Mouse (Mus musculus) myocyte (in vitro differentiated cells): ENCODE data around the gene Micall2. TPM values are rescaled to one million over a fixed set of nuclear protein-coding genes. Genes with fewer than 3 reads are reported as not detected.

Experiments used
- H3K27me3 ChIP-seq: one replicate; pipeline ENCODE4 v1.6.1; 2011; ENCODE audit not compliant: control insufficient read depth, insufficient read depth, insufficient read length
- H3K36me3 ChIP-seq: one replicate; pipeline ENCODE4 v1.6.1; 2011; ENCODE audit not compliant: control insufficient read depth, insufficient read depth
- H3K4me2 ChIP-seq: one replicate; pipeline ENCODE4 v1.6.1; 2011; ENCODE audit warnings: low read depth, control low read depth
- H3K4me3 ChIP-seq: one replicate; pipeline ENCODE4 v1.5.1; 2011; ENCODE audit warnings: mild to moderate bottlenecking, control low read depth, moderate library complexity
- H3K79me2 ChIP-seq: one replicate; pipeline ENCODE4 v1.6.1; 2011; ENCODE audit not compliant: control insufficient read depth, insufficient read depth
- H3ac ChIP-seq: one replicate; pipeline ENCODE4 v1.6.1; 2011; ENCODE audit not compliant: control insufficient read depth, insufficient read length
- CEBPB ChIP-seq: IDR thresholded peaks from 2 replicates; pipeline ENCODE4 v1.6.1; 2011; ENCODE audit warnings: mild to moderate bottlenecking, moderate library complexity; ENCODE audit not compliant: poor library complexity, insufficient read depth, severe bottlenecking
- E2F4 ChIP-seq: IDR thresholded peaks from one replicate; pipeline ENCODE4 v1.6.1; 2011; ENCODE audit warnings: mild to moderate bottlenecking, control low read depth, moderate library complexity; ENCODE audit not compliant: insufficient read depth
- MAX ChIP-seq: IDR thresholded peaks from one replicate; pipeline ENCODE4 v1.6.1; 2011; ENCODE audit warnings: low read depth, mild to moderate bottlenecking, control low read depth
- MYOD1 ChIP-seq, 3 experiments: IDR thresholded peaks; one replicate each; pipeline ENCODE4 v1.6.1; 2011; ENCODE audit warnings: control low read depth in 2 of 3, low read depth in 2 of 3, mild to moderate bottlenecking in 2 of 3, moderate library complexity in 1 of 3; ENCODE audit not compliant: insufficient read length in 2 of 3, control insufficient read depth in 1 of 3
- MYOG ChIP-seq, 3 experiments: IDR thresholded peaks; one replicate each; pipeline ENCODE4 v1.6.1; 2011; ENCODE audit warnings: control low read depth in 2 of 3, low read depth in 2 of 3, mild to moderate bottlenecking in 2 of 3; ENCODE audit not compliant: insufficient read length in 2 of 3, control insufficient read depth in 1 of 3, insufficient read depth in 1 of 3
- POLR2A ChIP-seq: IDR thresholded peaks from one replicate; pipeline ENCODE4 v1.6.1; 2011; ENCODE audit warnings: low read depth, mild to moderate bottlenecking, control low read depth, moderate library complexity; ENCODE audit not compliant: insufficient read length
- POLR2AphosphoS2 ChIP-seq: IDR thresholded peaks from one replicate; pipeline ENCODE4 v1.6.1; 2011; ENCODE audit warnings: low read depth, control low read depth; ENCODE audit not compliant: insufficient read length
- REST ChIP-seq: IDR thresholded peaks from one replicate; pipeline ENCODE4 v1.6.1; 2011; ENCODE audit warnings: mild to moderate bottlenecking, control low read depth, moderate library complexity; ENCODE audit not compliant: insufficient read depth, insufficient read length
- SRF ChIP-seq: IDR thresholded peaks from one replicate; pipeline ENCODE4 v1.6.1; 2011; ENCODE audit warnings: low read depth; ENCODE audit not compliant: control insufficient read depth, insufficient read length
- TCF12 ChIP-seq: IDR thresholded peaks from one replicate; pipeline ENCODE4 v1.6.1; 2011; ENCODE audit warnings: mild to moderate bottlenecking, control low read depth; ENCODE audit not compliant: poor library complexity, insufficient read depth, severe bottlenecking
- TCF3 ChIP-seq: IDR thresholded peaks from one replicate; pipeline ENCODE4 v1.6.1; 2011; ENCODE audit warnings: low read depth, control low read depth; ENCODE audit not compliant: insufficient read length
- USF1 ChIP-seq: IDR thresholded peaks from one replicate; pipeline ENCODE4 v1.6.1; 2011; ENCODE audit warnings: low read depth, mild to moderate bottlenecking, control low read depth, moderate library complexity
- polyA plus RNA-seq: library from polyadenylated mRNA; unstranded; fragments of >200 nt; fragmentation: generic; extraction: Trizol; gene quantifications from one replicate; pipeline ENCODE4 v1.2.1, GENCODE M21; 2012; ENCODE audit warnings: missing spikeins

Micall2 gene
- polyA plus RNA-seq, 1 experiment: 6.1 TPM

DNA sequence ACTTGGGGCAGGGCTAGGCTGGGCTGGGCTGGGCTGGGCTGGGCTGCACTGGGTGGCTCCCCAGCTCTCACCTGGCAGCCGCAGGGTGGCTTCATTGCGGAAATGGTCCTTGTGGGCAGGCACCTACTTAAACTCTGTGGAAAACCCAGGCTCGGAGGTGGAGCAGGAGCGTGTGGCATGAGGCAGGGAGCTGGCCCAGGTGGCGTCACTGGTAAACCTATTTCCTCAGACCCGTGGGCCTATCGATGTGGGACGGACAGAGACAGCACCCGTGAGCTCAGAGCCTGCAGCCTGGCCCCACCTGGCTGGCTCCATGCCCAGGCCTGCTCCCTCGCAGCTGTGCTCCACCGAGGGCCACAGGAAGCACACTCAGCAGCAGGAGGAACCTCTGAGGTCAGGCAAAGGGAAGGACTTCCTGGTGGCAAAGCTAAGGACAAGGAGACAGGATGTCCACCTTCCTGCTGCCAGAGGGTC lies 3.5 kb downstream of the Micall2 start:
- TF ChIP-seq MYOG (IDR thresholded peaks at IDR 0.05; ENCODE audit: control insufficient read depth in 1 of 3, insufficient read depth in 1 of 3, insufficient read length in 2 of 3, low read depth in 2 of 3): peak in 2 of 3 experiments; percentile 5 to 10
- TF ChIP-seq MYOD1 (IDR thresholded peaks at IDR 0.05; ENCODE audit: control insufficient read depth in 1 of 3, insufficient read length in 2 of 3, low read depth in 2 of 3): no peak
- TF ChIP-seq POLR2A: no peak
- no peak for TF ChIP-seq SRF
- Histone ChIP-seq H3ac (no peak overlapping the region), H3K4me2 (no peak overlapping the region), H3K27me3 (no peaks in the 10 kb centered on the region), H3K4me3 (no peak overlapping the region), H3K79me2 (peaks cover 55% of the 10 kb centered on the region), H3K36me3 (no peaks in the 10 kb centered on the region)

DNA sequence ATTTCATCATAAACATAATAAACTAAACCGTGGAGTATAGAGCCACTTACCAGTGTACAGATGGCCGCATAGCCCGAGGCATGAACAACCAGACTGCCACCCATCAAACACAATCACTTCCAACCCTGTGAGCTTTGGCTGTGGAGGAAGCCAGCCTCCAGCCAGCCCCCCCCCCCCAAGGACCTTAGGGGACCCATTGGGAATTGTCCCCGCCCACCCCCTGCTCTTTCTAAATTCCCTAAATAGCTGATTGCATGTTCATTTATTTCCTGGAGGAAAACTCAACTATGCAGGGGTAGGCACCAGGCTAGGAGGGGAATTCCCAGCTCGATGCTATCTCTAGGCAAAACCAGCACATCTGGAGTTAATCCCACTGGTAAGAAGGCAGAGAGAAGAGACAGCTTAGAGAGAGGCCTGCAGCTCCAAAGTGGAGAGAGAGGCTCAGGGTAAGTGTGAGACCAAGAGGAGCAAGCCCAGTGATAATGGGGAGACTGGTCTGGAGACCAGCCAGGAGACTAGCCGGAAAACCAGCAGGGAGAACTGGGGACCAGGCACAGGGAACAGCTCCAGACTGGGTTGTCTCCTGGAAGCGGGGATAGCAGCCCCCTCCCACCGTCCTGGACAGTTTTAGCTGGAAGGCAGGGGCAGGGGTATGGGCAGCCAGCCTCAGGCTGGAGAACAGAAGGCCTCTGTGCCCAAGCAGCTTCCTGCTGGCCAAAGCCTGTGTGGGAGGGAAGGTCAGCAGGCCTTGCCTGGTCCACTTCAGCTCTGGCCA lies 5.2 kb downstream of the Micall2 start:
- TF ChIP-seq MYOG (IDR thresholded peaks at IDR 0.05; ENCODE audit: control insufficient read depth in 1 of 3, insufficient read depth in 1 of 3, insufficient read length in 2 of 3, low read depth in 2 of 3): no peak
- no peak for TF ChIP-seq POLR2A
- TF ChIP-seq TCF12: no peak
- TF ChIP-seq MAX: no peak
- no peak for TF ChIP-seq SRF
- TF ChIP-seq MYOD1 (IDR thresholded peaks at IDR 0.05; ENCODE audit: control insufficient read depth in 1 of 3, insufficient read length in 2 of 3, low read depth in 2 of 3): no peak
- TF ChIP-seq POLR2AphosphoS2: no peak
- no peak for TF ChIP-seq REST
- TF ChIP-seq E2F4: no peak
- TF ChIP-seq CEBPB: no peak
- no peak for TF ChIP-seq USF1
- TF ChIP-seq TCF3: no peak
- H3K4me2 ChIP-seq: peak overlapping the region; percentile 52

DNA sequence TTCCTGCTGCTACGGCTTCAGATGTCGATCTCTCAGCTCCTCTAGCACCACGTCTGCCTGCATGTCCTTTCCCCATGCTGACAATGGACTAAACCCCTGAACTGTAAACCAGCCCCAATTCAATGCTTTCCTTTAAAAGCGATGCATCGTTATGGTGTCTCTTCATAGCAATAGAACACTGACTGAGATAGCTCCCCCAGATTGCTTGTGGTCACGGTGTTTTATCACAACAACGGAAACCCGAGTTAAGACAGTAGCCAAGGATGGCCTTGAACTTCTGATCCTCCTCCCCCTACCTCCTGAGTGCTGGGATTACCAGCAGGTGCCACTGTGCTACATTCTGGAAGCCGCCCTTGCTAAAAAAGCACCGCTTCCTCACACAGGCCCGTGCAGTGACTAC lies 8.9 kb downstream of the Micall2 start:
- Histone ChIP-seq H3K27me3 (no peaks in the 10 kb centered on the region), H3K36me3 (no peaks in the 10 kb centered on the region), H3ac (no peak overlapping the region), H3K4me2 (no peak overlapping the region), H3K4me3 (no peak overlapping the region), H3K79me2 (peaks cover 38% of the 10 kb centered on the region)
- no peak for TF ChIP-seq MYOG (IDR thresholded peaks at IDR 0.05; ENCODE audit: control insufficient read depth in 1 of 3, insufficient read depth in 1 of 3, insufficient read length in 2 of 3, low read depth in 2 of 3)

More for the DNA sequence above, 5.2 kb downstream of the Micall2 start:
- Histone ChIP-seq H3K36me3 (no peaks in the 10 kb centered on the region), H3K79me2 (peaks cover 59% of the 10 kb centered on the region), H3K27me3 (no peaks in the 10 kb centered on the region), H3K4me3 (no peak overlapping the region), H3ac (no peak overlapping the region)

DNA sequence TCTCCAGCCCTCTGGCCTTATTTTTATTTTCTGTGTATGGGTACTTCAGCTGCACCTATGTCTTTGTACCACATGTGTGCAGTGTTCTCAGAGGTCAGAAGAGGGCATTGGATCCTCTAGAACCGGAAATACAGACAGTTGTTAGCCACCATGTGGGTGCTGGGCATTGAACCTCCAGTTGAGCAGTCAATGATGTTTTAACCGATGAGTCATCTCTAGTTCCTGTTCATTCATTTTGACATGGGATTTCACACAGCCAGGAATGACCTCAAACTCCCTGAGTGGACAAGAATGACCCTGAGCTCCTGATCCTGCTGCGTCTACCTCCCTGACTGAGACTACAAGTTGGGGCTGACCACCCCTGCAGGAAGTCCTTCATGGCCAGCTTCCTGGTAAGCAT lies 9.9 kb downstream of the Micall2 start:
- Histone ChIP-seq H3K4me3 (no peak overlapping the region), H3K4me2 (no peak overlapping the region), H3K27me3 (no peaks in the 10 kb centered on the region), H3K79me2 (peaks cover 35% of the 10 kb centered on the region), H3ac (no peak overlapping the region), H3K36me3 (no peaks in the 10 kb centered on the region)
- TF ChIP-seq TCF3 (no peak), MYOD1 (IDR thresholded peaks at IDR 0.05; ENCODE audit: control insufficient read depth in 1 of 3, insufficient read length in 2 of 3, low read depth in 2 of 3) (no peak), MAX (no peak), USF1 (no peak), CEBPB (no peak), MYOG (IDR thresholded peaks at IDR 0.05; ENCODE audit: control insufficient read depth in 1 of 3, insufficient read depth in 1 of 3, insufficient read length in 2 of 3, low read depth in 2 of 3) (no peak), TCF12 (no peak), POLR2AphosphoS2 (no peak), E2F4 (no peak), POLR2A (no peak), REST (no peak)

DNA sequence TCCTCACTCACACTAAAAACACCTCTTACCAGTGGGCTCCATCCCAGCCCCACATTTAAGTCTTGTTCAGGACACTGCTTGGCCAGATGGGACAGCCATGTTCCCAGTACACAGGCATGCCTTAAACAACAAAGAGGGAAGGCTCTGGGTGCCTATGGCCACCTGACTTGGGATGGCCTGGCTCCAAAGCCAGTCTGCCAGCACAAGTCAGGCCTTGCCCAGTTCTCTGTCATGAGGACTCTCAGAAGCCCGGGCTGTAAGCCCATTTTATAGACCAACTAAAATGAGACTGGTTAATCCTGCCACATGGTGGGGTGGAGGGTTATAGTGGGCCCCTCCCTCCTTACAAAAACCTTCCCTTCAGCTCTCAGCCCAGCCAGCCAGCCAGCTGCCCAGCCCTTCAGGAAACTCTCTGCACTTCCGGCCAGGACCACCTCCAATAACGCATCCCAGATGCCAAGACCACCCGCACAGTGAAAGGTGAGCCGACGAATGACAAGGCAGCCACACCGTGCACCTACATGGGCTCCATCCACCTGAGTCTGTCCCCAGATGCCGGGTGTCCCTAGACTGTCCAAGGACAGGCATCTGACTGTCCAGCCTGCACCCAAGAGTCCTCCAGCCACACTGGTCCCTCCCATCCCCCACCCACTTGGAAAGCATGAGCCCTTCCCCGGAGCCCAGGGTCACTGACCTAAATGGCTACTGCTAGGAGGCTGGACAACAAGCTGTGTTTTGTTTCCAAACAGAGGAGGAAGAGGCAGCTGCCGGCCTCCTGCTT lies 11.6 kb downstream of the Micall2 start:
- Histone ChIP-seq H3ac (no peak overlapping the region), H3K36me3 (no peaks in the 10 kb centered on the region), H3K27me3 (no peaks in the 10 kb centered on the region), H3K4me2 (no peak overlapping the region), H3K4me3 (no peak overlapping the region), H3K79me2 (peaks cover 26% of the 10 kb centered on the region)
- TF ChIP-seq USF1: no peak
